Mouse (Mus musculus) pancreas, adult 10 weeks (tissue): ENCODE measurements around the gene Ank. TPM values are rescaled to one million over a fixed set of nuclear protein-coding genes. Genes with fewer than 3 reads are reported as not detected.

ENCODE experiments used
- polyA plus RNA-seq: library from polyadenylated mRNA; stranded (reverse); fragments of 350-450 nt; fragmentation: Illumina TruSeq; extraction: RNeasy Lipid Tissue Mini Kit (QIAGEN cat#74804); gene quantifications from one replicate; pipeline ENCODE4 v1.2.3, GENCODE M21; 2015; ENCODE audit warnings: low read depth, low replicate concordance; ENCODE audit not compliant: insufficient read depth

Ank gene
- polyA plus RNA-seq, result 8.3 TPM

DNA sequence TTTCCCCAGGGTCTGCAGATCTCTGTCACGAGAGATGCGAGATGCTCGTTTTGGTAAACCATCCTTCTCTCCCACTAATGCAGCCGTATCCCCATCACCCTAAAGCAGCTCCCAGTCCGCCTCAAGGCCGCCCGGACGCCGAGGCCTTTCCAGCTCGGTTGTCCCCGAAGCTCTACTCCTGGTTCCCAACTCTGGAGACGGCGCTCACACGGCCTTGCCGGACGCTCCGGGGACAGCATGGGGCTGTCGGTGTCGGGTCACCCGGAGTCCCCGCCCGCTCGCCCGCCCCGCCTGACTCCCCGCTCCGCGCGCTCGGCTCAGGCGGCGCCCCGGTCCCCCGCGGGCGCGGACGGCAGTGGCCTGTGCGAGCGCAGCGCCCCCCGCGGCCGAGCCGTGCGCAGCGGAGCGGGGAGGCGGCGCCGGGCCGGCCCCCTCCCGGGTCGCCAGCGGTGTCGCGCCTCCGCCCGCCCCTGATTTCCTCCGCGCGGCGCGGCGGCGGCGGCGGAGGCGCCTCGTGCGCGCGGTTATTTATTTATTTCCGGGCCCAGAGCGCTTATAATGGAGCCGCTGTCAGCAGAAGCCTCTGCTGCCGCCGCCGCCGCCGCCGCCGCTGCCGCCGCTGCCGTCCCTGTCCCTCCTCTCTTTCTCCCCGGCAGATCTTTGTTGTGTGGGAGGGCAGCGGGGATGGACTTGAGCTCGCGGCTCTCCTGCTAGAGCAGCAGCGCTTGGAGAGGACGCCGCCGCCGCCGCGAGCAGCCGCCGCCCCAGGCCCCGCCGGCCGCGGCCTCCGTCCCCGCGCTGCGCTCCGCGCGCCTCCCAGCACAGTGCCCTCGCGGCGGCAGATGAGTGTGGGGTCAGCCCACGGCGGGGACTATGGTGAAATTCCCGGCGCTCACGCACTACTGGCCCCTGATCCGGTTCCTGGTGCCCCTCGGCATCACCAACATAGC, at the start of gene Ank:
Gene Ank, plus strand, starts transcription at position 547 of the 950 bp plus-strand sequence.

DNA sequence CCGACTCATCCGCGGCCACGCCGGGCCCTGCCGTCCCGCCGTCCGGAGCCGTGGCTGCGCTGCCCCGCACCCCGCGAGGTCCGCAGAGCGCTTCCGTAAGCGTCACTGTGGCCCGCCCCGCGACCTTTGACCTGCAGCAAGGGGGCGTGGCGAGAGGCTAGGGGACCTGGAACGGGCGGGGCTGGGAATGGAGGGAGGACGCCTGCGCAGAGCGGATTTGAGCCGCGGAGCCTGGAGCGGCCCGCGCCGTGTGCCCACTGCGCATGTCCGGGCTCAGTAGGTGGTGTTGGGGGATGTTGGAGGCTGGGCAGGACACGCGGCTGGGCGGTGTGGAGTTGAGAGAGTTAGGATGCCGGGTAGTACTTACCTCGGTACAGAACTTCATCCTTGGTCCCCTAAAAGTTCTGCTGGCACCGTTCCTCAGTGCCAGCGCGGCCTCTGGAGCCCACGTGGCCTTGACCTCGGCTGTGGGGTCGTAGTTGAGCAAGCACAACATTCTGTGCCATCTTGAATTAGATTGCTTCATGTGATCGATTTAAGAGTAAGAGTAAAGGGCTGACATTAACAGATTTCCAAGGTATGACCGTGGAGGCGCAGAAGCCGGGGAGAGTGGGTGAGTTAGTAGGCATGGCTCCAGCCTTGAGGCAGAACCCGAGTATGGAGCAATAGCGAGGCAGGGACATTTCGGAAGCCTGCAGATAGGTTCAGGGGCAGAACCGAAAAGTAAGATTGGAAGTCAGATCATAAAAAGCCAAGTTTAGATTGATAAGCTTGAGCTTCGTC, 164.3 kb downstream of the Ank start, which contains the start of gene Otulin:
Gene Otulin, minus strand, starts transcription at position 93 of the 783 bp plus-strand sequence.

Other genes starting within 250 kb of the Ank start
- gene Otulin, start 164.0 kb downstream of the Ank start, polyA plus RNA-seq, result 7.3 TPM
- 0.74 TPM for gene Otulinl, start 214.9 kb downstream of the Ank start, polyA plus RNA-seq